Mouse (Mus musculus) heart, embryonic 13.5 days (tissue): ENCODE data around the gene Gabrg2. TPM values are rescaled to one million over a fixed set of nuclear protein-coding genes. Genes with fewer than 3 reads are reported as not detected.

Source experiments
- ATAC-seq: fragments of 200-750 bp; cut with Nextera tagmentation; 2 replicates; pipeline ENCODE4 v1.8.0; 2017; ENCODE audit warnings: moderate TSS enrichment; ENCODE audit not compliant: insufficient number of reproducible peaks, low FRiP score, low TSS enrichment; ENCODE audit errors: extremely low read depth
- H3K27ac ChIP-seq: fragments of 300-500 bp; sonication (generic); replicated peaks from 2 replicates; pipeline ENCODE4 v1.5.1; 2015; ENCODE audit warnings: moderate library complexity, mild to moderate bottlenecking, inconsistent platforms
- H3K27me3 ChIP-seq: fragments of 300-500 bp; sonication (generic); replicated peaks from 2 replicates; pipeline ENCODE4 v1.6.1; 2015; ENCODE audit warnings: mild to moderate bottlenecking, inconsistent platforms
- H3K36me3 ChIP-seq: fragments of 300-500 bp; sonication (generic); 2 replicates; pipeline ENCODE4 v1.6.1; 2015; ENCODE audit warnings: mild to moderate bottlenecking, inconsistent platforms
- H3K4me1 ChIP-seq: fragments of 300-500 bp; sonication (generic); 2 replicates; pipeline ENCODE4 v1.6.1; 2015; ENCODE audit warnings: inconsistent platforms
- H3K4me2 ChIP-seq: fragments of 300-500 bp; sonication (generic); 2 replicates; pipeline ENCODE4 v1.6.1; 2015; ENCODE audit warnings: inconsistent platforms, mild to moderate bottlenecking, moderate library complexity
- H3K4me3 ChIP-seq: fragments of 300-500 bp; sonication (generic); 2 replicates; pipeline ENCODE4 v1.5.1; 2015; ENCODE audit warnings: moderate library complexity, mild to moderate bottlenecking, inconsistent platforms
- H3K9ac ChIP-seq: fragments of 300-500 bp; sonication (generic); 2 replicates; pipeline ENCODE4 v1.6.1; 2015; ENCODE audit warnings: inconsistent platforms, mild to moderate bottlenecking, moderate library complexity
- H3K9me3 ChIP-seq: fragments of 300-500 bp; sonication (generic); 2 replicates; pipeline ENCODE4 v1.6.1; 2016; ENCODE audit warnings: inconsistent platforms
- WGBS: fragments of 180-500 bp; shearing (Covaris S2); methylation state at CpG from one replicate; pipeline ENCODE4 v1.1.7; 2015; ENCODE audit warnings: mixed read lengths; 5-methylcytosine and 5-hydroxymethylcytosine counted together
- polyA plus RNA-seq: library from polyadenylated mRNA; unstranded; fragments of >200 nt; fragmentation: Nextera tagmentation; extraction: Ambion mirVana; gene quantifications from 2 replicates; pipeline ENCODE4 v1.2.1, GENCODE M21; 2015

Gabrg2 gene
- polyA plus RNA-seq, 1 experiment from 2014 or later, result 0.16 TPM

GRCm38 (mm10) chr11:41903661-41904060 is 97.0 kb downstream of the Gabrg2 start:
- no peak for ATAC-seq
- no peaks in the 10 kb centered on the region; the same call in 1 of the 2 replicates for H3K4me1 ChIP-seq
- WGBS, result 50% methylated on average over 2 of the region's 2 CpGs
- H3K9ac ChIP-seq, result no peak overlapping the region
- no peak overlapping the region for H3K4me2 ChIP-seq
- H3K36me3 ChIP-seq, result no peaks in the 10 kb centered on the region
- H3K9me3 ChIP-seq, result no peaks in the 10 kb centered on the region
- H3K4me3 ChIP-seq, result no peak overlapping the region
- H3K27ac ChIP-seq, result no peak overlapping the region
- H3K27me3 ChIP-seq, result no peaks in the 10 kb centered on the region

Other genes starting within 250 kb of the Gabrg2 start
- 1.1 and 1.3 TPM in 2 replicates for gene Gabra1, start 182.1 kb upstream of the Gabrg2 start, polyA plus RNA-seq